Mouse (Mus musculus): ENCODE results near the gene Snn. TPM values are rescaled to one million over a fixed set of nuclear protein-coding genes. Genes with fewer than 3 reads are reported as not detected.

Gene Snn
- total and polyA plus RNA-seq, 3 experiments: 0.73 to 2.4 TPM; not detected in 1

DNA sequence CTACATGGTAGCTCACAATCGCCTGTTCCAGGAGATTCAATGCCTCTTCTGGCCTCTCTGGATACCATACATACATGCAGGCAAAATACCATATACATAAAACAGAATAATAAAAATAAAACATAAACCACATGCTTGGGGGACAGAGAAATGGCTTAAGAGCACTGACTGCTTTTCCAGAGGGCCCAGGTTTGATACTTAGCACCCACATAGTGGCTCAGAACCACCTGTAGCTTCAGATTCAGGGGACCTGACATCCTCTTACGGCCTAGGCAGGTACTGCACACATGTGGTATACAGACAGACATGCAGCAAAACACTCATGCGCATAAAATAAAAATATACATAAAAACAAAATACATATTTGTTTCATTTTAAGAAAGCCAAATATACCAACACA, 25.6 kb downstream of the Snn start:
- Histone ChIP-seq H3K27me3 (ENCODE audit: control insufficient read depth in 1 of 2, insufficient read depth in 2 of 2, low read length in 2 of 2) (no peaks in the 10 kb centered on the region), H3K27ac (ENCODE audit: control insufficient read depth, low read depth, low read length) (no peak overlapping the region), H3K36me3 (ENCODE audit: control insufficient read depth in 1 of 2, insufficient read depth in 2 of 2, low read length in 2 of 2) (peaks cover 2 to 19% of the 10 kb centered on the region in 2 experiments; a peak in 2 of 4 replicates), H3K79me2 (ENCODE audit: control insufficient read depth, insufficient read depth, low read length, poor library complexity) (no peaks in the 10 kb centered on the region), H3K4me3 (ENCODE audit: control insufficient read depth in 1 of 2, insufficient read depth in 1 of 2, low read depth in 2 of 2, low read length in 2 of 2) (no peak overlapping the region), H3K4me1 (ENCODE audit: control insufficient read depth in 1 of 2, insufficient read depth in 2 of 2, low read length in 2 of 2) (no peaks in the 10 kb centered on the region), H3K9ac (ENCODE audit: control insufficient read depth, low read depth, low read length, poor library complexity, severe bottlenecking) (no peak overlapping the region), H3K9me3 (replicated peaks; ENCODE audit: insufficient read depth, low read length) (no peaks in the 10 kb centered on the region)
- DNase-seq (ENCODE audit: low read depth, low spot score): no peak
- TF ChIP-seq MAZ (IDR thresholded peaks at IDR 0.05; ENCODE audit: low read depth, low read length) (no peak), ELF1 (IDR thresholded peaks at IDR 0.05; ENCODE audit: low read depth, low read length) (no peak), POLR2AphosphoS2 (IDR thresholded peaks at IDR 0.05; ENCODE audit: low read length) (no peak), TCF12 (IDR thresholded peaks at IDR 0.05; ENCODE audit: low read depth, low read length) (no peak), NRF1 (IDR thresholded peaks at IDR 0.05; ENCODE audit: insufficient read depth, low read depth, low read length, poor library complexity, severe bottlenecking) (no peak), USF1 (IDR thresholded peaks at IDR 0.05; ENCODE audit: low read depth, low read length) (no peak), ZMIZ1 (IDR thresholded peaks at IDR 0.05; ENCODE audit: low read depth, low read length) (no peak), ZNF384 (IDR thresholded peaks at IDR 0.05; ENCODE audit: low read depth, low read length) (no peak), BHLHE40 (IDR thresholded peaks at IDR 0.05; ENCODE audit: borderline replicate concordance, low read depth, low read length) (no peak), GABPA (IDR thresholded peaks at IDR 0.05; ENCODE audit: low read depth, low read length) (no peak), MXI1 (IDR thresholded peaks at IDR 0.05; ENCODE audit: low read depth, low read length) (no peak), POLR2AphosphoS5 (IDR thresholded peaks at IDR 0.05; ENCODE audit: borderline replicate concordance, low read depth, low read length) (no peak), MAFK (IDR thresholded peaks at IDR 0.05; ENCODE audit: borderline replicate concordance, low read depth, low read length) (no peak), CTCF (IDR thresholded peaks at IDR 0.05 in 2 of 3, conservative IDR thresholded peaks at IDR 0.05 in 1 of 3; ENCODE audit: control insufficient read depth in 1 of 3, insufficient read depth in 1 of 3, low read depth in 2 of 3, low read length in 3 of 3, poor library complexity in 1 of 3, severe bottlenecking in 1 of 3) (no peak), MEF2A (IDR thresholded peaks at IDR 0.05; ENCODE audit: extremely low read depth, insufficient replicate concordance, low read depth, low read length, poor library complexity, severe bottlenecking) (no peak), GATA1 (IDR thresholded peaks at IDR 0.05; ENCODE audit: low read depth, low read length) (no peak), EP300 (IDR thresholded peaks at IDR 0.05; ENCODE audit: low read depth in 1 of 2, low read length in 2 of 2) (no peak)

DNA sequence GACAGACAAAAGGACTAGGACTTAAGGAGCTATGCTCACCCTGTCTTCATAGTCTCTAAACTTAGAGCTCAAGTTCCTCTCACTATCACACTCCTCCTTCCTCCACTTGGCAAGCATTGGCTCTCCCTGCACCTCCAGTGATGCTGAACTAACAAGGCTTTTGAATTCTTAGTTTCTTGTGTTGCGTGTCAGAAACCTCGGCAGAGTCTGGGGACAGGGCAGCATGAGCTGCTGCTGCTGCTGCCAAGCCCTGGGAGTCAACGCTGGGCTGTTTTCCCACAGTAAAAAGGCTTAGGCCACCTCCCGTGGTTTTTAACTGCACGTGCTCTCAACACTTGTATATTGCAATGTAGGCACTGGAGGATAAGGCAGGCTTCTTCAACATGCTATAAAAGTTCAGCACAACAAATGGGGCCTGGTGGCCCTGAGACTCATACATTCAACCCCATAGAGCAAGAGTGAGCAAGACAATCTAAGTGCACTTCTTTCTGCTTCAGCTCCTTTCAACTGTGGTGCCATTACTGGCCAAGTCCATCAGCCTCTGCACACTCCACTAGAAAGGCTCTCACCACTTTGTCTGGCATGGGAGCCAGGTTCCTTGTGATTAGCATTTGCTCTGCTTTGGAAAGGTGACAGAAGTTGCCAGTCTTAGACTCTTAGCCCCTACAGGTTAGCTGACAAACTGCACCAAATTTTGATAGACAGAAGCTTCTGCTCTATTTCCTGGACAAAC, 26.3 kb downstream of the Snn start:
- Histone ChIP-seq H3K4me1 (ENCODE audit: control insufficient read depth in 1 of 2, insufficient read depth in 2 of 2, low read length in 2 of 2) (no peaks in the 10 kb centered on the region), H3K27ac (ENCODE audit: control insufficient read depth, low read depth, low read length) (no peak overlapping the region), H3K9me3 (replicated peaks; ENCODE audit: insufficient read depth, low read length) (no peaks in the 10 kb centered on the region), H3K79me2 (ENCODE audit: control insufficient read depth, insufficient read depth, low read length, poor library complexity) (no peaks in the 10 kb centered on the region), H3K4me3 (ENCODE audit: control insufficient read depth in 1 of 2, insufficient read depth in 1 of 2, low read depth in 2 of 2, low read length in 2 of 2) (no peak overlapping the region), H3K27me3 (ENCODE audit: control insufficient read depth in 1 of 2, insufficient read depth in 2 of 2, low read length in 2 of 2) (no peaks in the 10 kb centered on the region), H3K9ac (ENCODE audit: control insufficient read depth, low read depth, low read length, poor library complexity, severe bottlenecking) (no peak overlapping the region), H3K36me3 (ENCODE audit: control insufficient read depth in 1 of 2, insufficient read depth in 2 of 2, low read length in 2 of 2) (peaks cover 2 to 22% of the 10 kb centered on the region in 2 experiments; a peak in 2 of 4 replicates)
- no peak for TF ChIP-seq MAFK (IDR thresholded peaks at IDR 0.05; ENCODE audit: borderline replicate concordance, low read depth, low read length)
- TF ChIP-seq MYB (IDR thresholded peaks at IDR 0.05; ENCODE audit: low read depth, low read length): no peak
- TF ChIP-seq USF2 (IDR thresholded peaks at IDR 0.05; ENCODE audit: borderline replicate concordance in 1 of 2, insufficient read depth in 1 of 2, low read depth in 1 of 2, low read length in 2 of 2): no peak
- peak in 1 of 3 experiments; percentile 13; a peak in 1 of 6 replicates for TF ChIP-seq CTCF (IDR thresholded peaks at IDR 0.05 in 2 of 3, conservative IDR thresholded peaks at IDR 0.05 in 1 of 3; ENCODE audit: control insufficient read depth in 1 of 3, insufficient read depth in 1 of 3, low read depth in 2 of 3, low read length in 3 of 3, poor library complexity in 1 of 3, severe bottlenecking in 1 of 3)
- no peak for TF ChIP-seq MXI1 (IDR thresholded peaks at IDR 0.05; ENCODE audit: low read depth, low read length)
- DNase-seq (ENCODE audit: low read depth, low spot score): peak; percentile 27
